Mouse (Mus musculus): ENCODE data around the gene Cacna1a.

Gene Cacna1a

DNA sequence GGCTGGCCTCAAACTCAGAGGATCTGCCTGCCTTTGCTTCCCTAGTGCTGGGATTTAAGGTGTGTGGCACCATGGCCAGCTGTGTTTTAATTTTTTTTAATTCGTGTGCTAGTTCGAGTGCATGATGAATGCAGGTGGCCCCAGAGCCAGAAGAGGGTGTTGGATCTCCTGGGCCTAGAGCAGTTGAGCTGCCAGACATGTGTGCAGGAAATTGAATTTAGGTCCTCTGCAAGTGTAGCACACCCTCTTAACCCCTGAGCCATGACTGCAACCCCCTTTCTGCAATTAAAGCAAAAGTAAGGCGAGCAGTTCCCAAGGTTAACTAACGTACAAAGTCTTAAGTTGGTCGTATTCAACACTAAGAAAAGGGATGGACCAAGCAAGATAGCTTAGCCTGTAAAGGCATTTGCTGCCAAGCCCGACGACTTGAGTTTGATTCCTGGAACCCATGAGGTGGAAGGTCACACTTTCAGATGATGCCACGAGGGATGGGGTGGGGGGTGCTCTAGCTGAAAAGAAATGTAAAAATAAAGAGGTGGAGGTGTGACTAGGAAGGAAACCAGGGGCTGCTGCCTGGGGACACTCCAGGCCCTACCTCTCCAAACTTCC is 249.8 kb downstream of the Cacna1a start:
- no peak for DNase-seq (ENCODE audit: low read depth)

DNA sequence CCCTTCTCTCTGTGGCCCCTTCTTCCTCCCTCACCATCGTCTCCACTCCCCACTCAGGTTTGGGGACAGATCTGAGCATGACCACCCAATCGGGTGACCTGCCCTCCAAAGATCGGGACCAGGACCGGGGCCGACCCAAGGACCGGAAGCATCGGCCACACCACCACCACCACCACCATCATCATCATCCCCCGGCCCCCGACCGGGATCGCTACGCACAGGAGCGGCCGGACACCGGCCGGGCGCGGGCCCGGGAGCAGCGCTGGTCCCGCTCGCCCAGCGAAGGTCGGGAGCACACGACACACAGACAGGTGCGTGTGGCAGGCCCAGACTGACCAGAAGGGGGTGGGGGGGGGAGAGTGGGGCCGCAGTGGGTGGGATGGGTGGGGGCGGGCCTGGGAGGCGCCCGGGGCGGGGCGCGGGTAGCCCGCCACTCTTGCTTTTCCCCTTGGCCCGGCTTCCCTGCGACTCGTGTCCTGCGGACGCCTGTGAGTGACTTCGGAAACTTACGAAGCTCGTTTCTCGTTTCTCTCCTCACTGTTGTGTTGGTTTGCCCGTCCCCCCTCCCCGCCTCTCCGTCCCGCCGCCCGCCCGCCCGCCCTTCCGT is 250.4 kb downstream of the Cacna1a start:
- no peak for DNase-seq (ENCODE audit: low read depth)

DNA sequence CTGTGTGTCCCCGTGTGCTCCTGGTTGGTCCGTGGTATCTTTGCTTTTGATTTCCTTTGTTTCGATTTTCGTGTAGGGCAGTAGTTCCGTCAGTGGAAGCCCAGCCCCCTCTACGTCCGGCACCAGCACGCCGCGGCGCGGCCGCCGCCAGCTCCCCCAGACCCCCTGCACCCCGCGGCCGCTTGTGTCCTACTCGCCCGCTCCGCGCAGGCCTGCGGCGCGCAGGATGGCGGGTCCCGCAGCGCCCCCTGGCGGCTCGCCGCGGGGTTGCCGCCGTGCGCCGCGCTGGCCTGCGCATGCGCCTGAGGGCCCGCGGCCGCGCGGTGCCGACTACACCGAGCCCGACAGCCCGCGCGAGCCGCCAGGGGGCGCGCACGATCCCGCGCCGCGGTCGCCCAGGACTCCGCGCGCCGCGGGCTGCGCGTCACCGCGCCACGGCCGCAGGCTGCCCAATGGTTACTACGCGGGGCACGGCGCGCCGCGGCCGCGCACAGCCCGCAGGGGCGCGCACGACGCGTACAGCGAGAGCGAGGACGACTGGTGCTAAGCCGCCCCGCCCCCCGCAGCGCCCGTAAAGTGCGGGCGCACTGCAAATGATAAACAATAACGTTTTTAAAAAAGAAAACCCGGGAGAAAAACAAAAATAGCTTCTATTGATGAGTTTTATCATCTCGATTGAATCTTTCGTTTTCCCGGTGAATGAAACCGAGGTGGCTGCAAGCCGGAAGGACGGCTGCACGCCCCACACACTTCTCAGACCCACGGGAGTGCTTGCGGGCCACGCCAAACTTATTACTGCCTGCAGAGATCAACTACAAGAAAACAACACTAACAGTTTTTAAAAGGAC is 251.1 kb downstream of the Cacna1a start:
- DNase-seq (ENCODE audit: low read depth), result peak; percentile 82

- no peak for DNase-seq (ENCODE audit: low read depth)
These were observed 251.9 kb downstream of the Cacna1a start for GRCm38 (mm10) chr8:84640010-84640588.

DNA sequence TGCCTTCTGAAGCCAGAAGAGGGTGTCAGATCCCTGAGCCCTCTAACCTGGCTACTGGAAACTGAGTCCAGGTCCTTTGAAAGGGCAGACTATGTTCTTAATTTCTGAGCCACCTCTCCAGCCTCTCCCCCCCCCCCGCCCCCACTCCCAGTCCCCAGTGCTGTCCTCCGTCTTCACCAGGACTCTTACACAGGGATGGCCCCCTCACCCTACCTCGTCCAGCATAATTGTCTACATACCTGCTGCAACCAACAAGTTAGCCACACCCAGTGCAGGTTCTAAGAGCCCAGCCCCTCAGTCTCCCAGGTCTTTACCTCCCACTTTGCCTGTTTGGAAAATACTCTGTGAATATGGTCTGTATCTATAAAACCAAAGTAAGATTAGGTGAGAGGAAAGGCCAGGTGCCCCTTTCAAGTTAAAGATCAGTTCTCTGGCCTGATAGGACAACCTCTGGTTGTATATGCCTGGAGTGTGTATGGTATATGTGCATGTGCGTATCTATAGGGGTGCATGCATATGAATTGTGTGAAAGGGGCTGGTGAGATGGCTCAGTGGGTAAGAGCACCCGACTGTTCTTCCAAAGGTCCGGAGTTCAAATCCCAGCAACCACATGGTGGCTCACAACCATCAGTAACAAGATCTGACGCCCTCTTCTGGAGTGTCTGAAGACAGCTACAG is 252.5 kb downstream of the Cacna1a start:
- no peak for DNase-seq (ENCODE audit: low read depth)

- no peak for DNase-seq (ENCODE audit: low read depth)
These were observed 253.5 kb downstream of the Cacna1a start for GRCm38 (mm10) chr8:84641578-84642361.

DNA sequence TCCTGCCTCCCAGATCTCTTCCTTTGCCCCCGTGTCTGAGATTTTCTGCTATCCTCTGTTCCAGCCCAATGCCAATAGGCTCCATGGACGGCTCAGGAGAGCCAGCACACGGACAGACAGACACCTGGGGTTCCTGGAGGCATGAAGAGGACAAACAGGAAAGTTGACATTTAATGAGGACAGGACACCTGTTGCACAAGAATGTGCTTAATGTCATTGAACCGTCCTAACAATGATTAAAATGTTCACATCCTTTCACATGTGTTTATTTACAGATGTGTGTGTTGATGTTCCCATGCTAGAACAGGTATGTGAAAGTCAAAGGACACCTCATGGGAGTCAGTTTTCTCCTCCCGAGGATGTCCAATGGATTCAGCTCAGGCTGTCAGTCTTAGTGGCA is 254.8 kb downstream of the Cacna1a start:
- no peak for DNase-seq (ENCODE audit: low read depth)

DNA sequence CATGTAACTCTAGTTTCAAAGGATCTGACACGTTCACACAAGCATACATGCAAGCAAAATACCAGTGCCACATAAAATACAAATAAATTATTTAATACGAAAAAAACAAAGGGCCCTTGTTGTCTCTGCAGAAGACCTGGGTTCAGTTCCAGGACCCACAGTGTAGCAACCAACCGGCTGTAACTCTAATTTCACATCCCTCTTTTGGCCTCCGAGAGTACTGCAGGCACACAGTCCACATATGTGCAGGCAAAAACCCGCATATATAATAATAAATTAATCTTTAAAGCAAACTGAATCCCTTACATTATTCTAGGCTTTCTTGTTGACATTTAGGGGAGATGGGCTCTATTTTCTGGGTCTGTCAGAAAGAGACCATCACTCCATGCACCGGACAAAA is 258.6 kb downstream of the Cacna1a start:
- DNase-seq (ENCODE audit: low read depth), result no peak

DNA sequence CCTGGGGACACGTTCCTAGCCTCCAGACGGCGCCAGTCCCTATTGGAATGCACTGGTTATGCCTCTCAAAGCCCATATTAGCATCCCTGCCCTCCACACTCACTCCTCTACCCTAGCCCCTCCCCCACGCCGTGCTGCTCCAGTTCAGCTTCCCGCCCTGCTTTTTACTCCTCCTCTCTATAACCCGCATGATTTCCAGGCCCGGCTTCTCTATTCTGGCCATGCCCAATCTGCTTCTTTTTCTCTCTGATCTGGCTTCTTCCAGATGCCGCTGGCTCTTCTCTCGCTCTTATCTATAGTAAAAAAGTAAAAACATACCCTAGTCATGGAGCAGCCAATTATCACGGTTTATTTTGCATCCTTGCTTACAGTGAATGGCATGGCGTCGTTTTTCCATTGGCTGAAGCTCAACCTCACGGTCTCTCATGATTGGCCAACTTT is 259.2 kb downstream of the Cacna1a start:
- peak; percentile 67 for DNase-seq (ENCODE audit: low read depth)

DNA sequence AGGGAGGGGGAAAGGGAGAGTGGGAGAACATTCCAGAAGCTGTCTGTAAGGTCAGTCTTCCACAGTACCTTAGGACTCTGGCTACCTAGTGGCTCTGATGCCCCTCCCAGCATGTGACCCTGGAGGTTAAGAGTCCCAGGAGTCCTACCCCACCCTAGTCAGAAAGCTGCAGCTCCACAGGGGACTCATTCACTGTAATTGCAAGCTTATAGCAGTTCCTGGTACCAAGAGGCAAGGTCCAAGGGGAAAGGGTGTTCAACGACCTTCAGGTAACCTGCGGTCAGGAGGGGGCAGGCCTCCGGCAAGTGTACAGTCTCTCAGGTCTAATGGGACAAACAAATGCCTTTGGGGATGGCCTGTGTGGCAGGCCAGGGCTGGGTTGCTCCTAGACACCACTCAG is 262.0 kb downstream of the Cacna1a start:
- no peak for DNase-seq (ENCODE audit: low read depth)

DNA sequence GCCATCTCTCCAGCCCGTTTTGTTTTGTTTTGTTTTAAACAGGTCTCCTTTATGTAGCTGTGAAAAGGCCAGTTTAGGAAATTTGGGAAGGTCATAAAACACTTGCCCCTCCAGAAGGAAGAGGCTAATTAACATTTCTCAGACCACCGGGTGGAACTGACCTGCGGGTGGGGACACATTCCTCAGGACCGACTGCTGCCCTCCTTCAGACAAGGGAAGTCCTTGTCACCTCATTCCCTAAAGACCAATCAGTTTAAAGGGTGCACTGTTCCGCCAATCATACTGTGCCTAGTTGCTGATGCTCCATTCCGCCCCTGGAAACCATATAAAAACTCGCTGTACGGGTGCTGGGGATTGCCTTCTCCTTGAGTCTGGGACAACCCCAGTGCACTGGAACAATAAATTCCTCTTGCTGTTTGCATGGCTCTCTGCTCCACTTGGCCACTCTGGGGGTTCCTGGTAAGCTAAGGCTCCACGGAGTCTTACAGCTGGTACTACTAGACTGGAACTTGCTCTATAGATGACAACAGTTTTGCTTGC is 264.9 kb downstream of the Cacna1a start:
- DNase-seq (ENCODE audit: low read depth), result no peak

GRCm38 (mm10) chr8:84654597-84654996 is 266.4 kb downstream of the Cacna1a start:
- DNase-seq (ENCODE audit: low read depth), result no peak

- DNase-seq (ENCODE audit: low read depth), result no peak
These were observed 267.3 kb downstream of the Cacna1a start for GRCm38 (mm10) chr8:84655336-84656190.

GRCm38 (mm10) chr8:84656191-84656525 is 267.9 kb downstream of the Cacna1a start:
- no peak for DNase-seq (ENCODE audit: low read depth)

- peak; percentile 84 for DNase-seq (ENCODE audit: low read depth)
These were observed 268.4 kb downstream of the Cacna1a start for GRCm38 (mm10) chr8:84656641-84657126.

GRCm38 (mm10) chr8:84657203-84657602 is 269.0 kb downstream of the Cacna1a start:
- peak; percentile 52 for DNase-seq (ENCODE audit: low read depth)

- no peak for DNase-seq (ENCODE audit: low read depth)
These were observed 269.4 kb downstream of the Cacna1a start for GRCm38 (mm10) chr8:84657680-84658079.

- no peak for DNase-seq (ENCODE audit: low read depth)
These were observed 270.7 kb downstream of the Cacna1a start for GRCm38 (mm10) chr8:84658951-84659350.

- peak; percentile 77 for DNase-seq (ENCODE audit: low read depth)
These were observed 271.9 kb downstream of the Cacna1a start for GRCm38 (mm10) chr8:84659936-84660818.

All from c-Kit-positive CD71-positive TER-119-negative erythroid progenitor cells, embryonic 14.5 days (primary cell).